Mouse (Mus musculus): ENCODE measurements at regions not wholly inside any gene's neighbourhood (a gene's known extent, or its start where the extent isn't known, plus 50 kb on each side); places are given as distances from the start of the nearest gene placed in this dataset.

GRCm38 (mm10) chr4:127819009-127819408 is 151.7 kb downstream of the CK137956 start:
- Histone ChIP-seq H3K36me3 (replicated peaks; ENCODE audit: insufficient read depth, low read length) (no peaks in the 10 kb centered on the region), H3K4me3 (ENCODE audit: low read depth, low read length) (no peak overlapping the region), H3K27ac (ENCODE audit: low read depth) (no peak overlapping the region), H3K4me1 (ENCODE audit: insufficient read depth) (no peaks in the 10 kb centered on the region), H3K27me3 (ENCODE audit: insufficient read depth, low read length) (no peaks in the 10 kb centered on the region), H3K4me2 (ENCODE audit: low read depth, low read length) (no peak overlapping the region), H3K9ac (replicated peaks) (no peak overlapping the region), H3K9me3 (ENCODE audit: low read length) (peaks cover 4% of the 10 kb centered on the region; the same call in 1 of the 2 replicates)
- 65% methylated on average over 5 of the region's 5 CpGs for WGBS (ENCODE audit: insufficient replicate concordance)
- no peak for DNase-seq
- no peak for ATAC-seq
- TF ChIP-seq EP300 (IDR thresholded peaks at IDR 0.05; ENCODE audit: low read depth): no peak
- TF ChIP-seq CTCF (IDR thresholded peaks at IDR 0.05; ENCODE audit: low read depth): no peak

DNA sequence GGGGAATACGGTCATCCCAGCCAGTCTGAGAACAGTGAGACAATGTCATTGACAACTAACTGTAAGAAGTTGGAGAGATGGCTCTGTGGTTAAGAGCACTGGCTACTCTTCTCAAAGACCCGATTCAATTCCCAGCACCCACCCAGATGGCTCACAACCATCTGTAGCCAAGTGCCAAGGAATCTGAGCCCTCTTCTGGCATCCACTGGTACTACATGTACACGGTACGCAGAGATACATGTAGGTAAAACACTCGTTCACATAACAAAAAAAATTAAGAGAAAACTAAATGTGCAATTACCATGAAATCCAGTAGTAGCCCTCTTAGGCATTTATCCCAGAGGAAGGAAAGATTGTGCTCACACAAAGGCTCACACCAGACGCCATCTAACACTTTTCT is 156.1 kb downstream of the CK137956 start:
- H3K4me3 ChIP-seq (ENCODE audit: low read depth, low read length): no peak overlapping the region
- H3K27ac ChIP-seq (ENCODE audit: low read depth): no peak overlapping the region
- no peaks in the 10 kb centered on the region for H3K36me3 ChIP-seq (replicated peaks; ENCODE audit: insufficient read depth, low read length)
- ATAC-seq: no peak
- peaks cover 2% of the 10 kb centered on the region; the same call in 1 of the 2 replicates for H3K9me3 ChIP-seq (ENCODE audit: low read length)
- no peak for TF ChIP-seq CTCF (IDR thresholded peaks at IDR 0.05; ENCODE audit: low read depth)
- TF ChIP-seq EP300 (IDR thresholded peaks at IDR 0.05; ENCODE audit: low read depth): no peak
- DNase-seq: no peak
- no peak overlapping the region for H3K9ac ChIP-seq (replicated peaks)
- H3K27me3 ChIP-seq (ENCODE audit: insufficient read depth, low read length): no peaks in the 10 kb centered on the region
- WGBS (ENCODE audit: insufficient replicate concordance): 87% methylated on average over 6 of the region's 6 CpGs
- no peak overlapping the region for H3K4me2 ChIP-seq (ENCODE audit: low read depth, low read length)
- no peaks in the 10 kb centered on the region for H3K4me1 ChIP-seq (ENCODE audit: insufficient read depth)

- ATAC-seq: no peak
- H3K4me2 ChIP-seq (ENCODE audit: low read depth, low read length): no peak overlapping the region
- no peak for DNase-seq
- H3K4me3 ChIP-seq (ENCODE audit: low read depth, low read length): no peak overlapping the region
- no peaks in the 10 kb centered on the region for H3K27me3 ChIP-seq (ENCODE audit: insufficient read depth, low read length)
- H3K9ac ChIP-seq (replicated peaks): no peak overlapping the region
- peaks cover 2% of the 10 kb centered on the region; the same call in 1 of the 2 replicates for H3K9me3 ChIP-seq (ENCODE audit: low read length)
- H3K27ac ChIP-seq (ENCODE audit: low read depth): no peak overlapping the region
- no peaks in the 10 kb centered on the region for H3K4me1 ChIP-seq (ENCODE audit: insufficient read depth)
- WGBS (ENCODE audit: insufficient replicate concordance): 62% methylated on average over 3 of the region's 3 CpGs
- TF ChIP-seq CTCF (IDR thresholded peaks at IDR 0.05; ENCODE audit: low read depth): no peak
- TF ChIP-seq EP300 (IDR thresholded peaks at IDR 0.05; ENCODE audit: low read depth): no peak
- no peaks in the 10 kb centered on the region for H3K36me3 ChIP-seq (replicated peaks; ENCODE audit: insufficient read depth, low read length)
Observed at GRCm38 (mm10) chr4:127812047-127812545, 158.7 kb downstream of the CK137956 start.

DNA sequence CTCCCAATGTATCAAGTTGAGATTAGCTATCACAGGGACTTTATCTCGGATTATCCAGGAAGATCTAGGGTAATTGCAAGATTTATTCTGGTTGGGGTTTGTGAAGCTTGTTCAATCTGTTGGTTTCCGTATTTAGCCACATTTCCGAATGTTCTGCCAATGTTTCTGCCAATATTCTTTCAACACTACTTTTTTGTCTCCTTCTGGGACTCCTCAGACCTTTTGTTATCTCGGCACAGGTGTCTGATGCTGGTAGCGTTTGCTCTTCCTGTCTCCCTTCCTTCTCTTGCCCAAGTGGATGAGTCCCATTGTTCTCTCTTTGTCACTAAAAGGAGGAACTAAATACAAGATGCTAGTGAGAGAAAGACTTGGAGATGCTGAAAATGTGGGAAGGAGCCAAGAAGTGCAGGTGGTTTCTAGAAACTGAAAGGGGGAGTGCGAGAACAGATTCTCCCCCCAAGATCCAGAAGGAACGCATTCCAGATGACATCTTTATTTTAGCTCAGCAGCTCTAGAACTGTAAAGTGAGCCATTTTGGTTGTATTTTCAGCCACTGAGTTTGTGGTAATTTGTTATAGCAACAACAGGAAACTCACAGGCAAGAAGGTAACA is 159.7 kb downstream of the CK137956 start:
- no peak for TF ChIP-seq EP300 (IDR thresholded peaks at IDR 0.05; ENCODE audit: low read depth)
- TF ChIP-seq CTCF (IDR thresholded peaks at IDR 0.05; ENCODE audit: low read depth): no peak
- H3K27me3 ChIP-seq (ENCODE audit: insufficient read depth, low read length): no peaks in the 10 kb centered on the region
- DNase-seq (no peak), ATAC-seq (no peak)
- H3K36me3 ChIP-seq (replicated peaks; ENCODE audit: insufficient read depth, low read length): no peaks in the 10 kb centered on the region
- no peaks in the 10 kb centered on the region for H3K4me1 ChIP-seq (ENCODE audit: insufficient read depth)
- WGBS (ENCODE audit: insufficient replicate concordance): 65% methylated on average over 7 of the region's 7 CpGs
- no peak overlapping the region for H3K4me2 ChIP-seq (ENCODE audit: low read depth, low read length)
- H3K9ac ChIP-seq (replicated peaks): no peak overlapping the region
- H3K27ac ChIP-seq (ENCODE audit: low read depth): no peak overlapping the region
- peaks cover 2% of the 10 kb centered on the region; the same call in 1 of the 2 replicates for H3K9me3 ChIP-seq (ENCODE audit: low read length)
- H3K4me3 ChIP-seq (ENCODE audit: low read depth, low read length): no peak overlapping the region

GRCm38 (mm10) chr4:127809006-127809405 is 161.7 kb downstream of the CK137956 start:
- no peak overlapping the region for H3K4me3 ChIP-seq (ENCODE audit: low read depth, low read length)
- no peak overlapping the region for H3K9ac ChIP-seq (replicated peaks)
- no peaks in the 10 kb centered on the region for H3K27me3 ChIP-seq (ENCODE audit: insufficient read depth, low read length)
- WGBS (ENCODE audit: insufficient replicate concordance): 63% methylated on average over 6 of the region's 6 CpGs
- TF ChIP-seq EP300 (IDR thresholded peaks at IDR 0.05; ENCODE audit: low read depth) (no peak), CTCF (IDR thresholded peaks at IDR 0.05; ENCODE audit: low read depth) (no peak)
- ATAC-seq (no peak), DNase-seq (no peak)
- H3K4me1 ChIP-seq (ENCODE audit: insufficient read depth): no peaks in the 10 kb centered on the region
- no peak overlapping the region for H3K27ac ChIP-seq (ENCODE audit: low read depth)
- no peaks in the 10 kb centered on the region for H3K36me3 ChIP-seq (replicated peaks; ENCODE audit: insufficient read depth, low read length)
- no peak overlapping the region for H3K4me2 ChIP-seq (ENCODE audit: low read depth, low read length)
- no peaks in the 10 kb centered on the region; the same call in 1 of the 2 replicates for H3K9me3 ChIP-seq (ENCODE audit: low read length)

DNA sequence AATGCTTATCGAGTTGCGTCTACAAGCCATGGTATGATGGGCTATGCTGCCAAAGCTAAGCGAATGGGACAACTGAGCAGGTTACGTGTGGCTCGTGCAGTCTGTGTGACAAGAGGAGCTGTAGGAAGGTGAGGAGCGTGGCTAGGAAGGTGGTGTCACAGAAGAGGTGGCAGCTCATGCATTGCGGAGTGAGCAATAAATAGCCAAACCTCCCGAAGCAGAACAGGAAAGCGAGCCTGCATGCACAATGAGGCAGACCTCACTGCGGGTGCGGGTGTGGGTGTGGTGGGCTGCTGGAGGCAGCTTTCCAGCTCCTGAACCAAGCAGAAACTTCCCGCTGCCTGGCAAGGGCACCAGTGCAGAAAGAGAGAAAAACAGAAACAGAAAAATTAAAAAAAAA is 181.5 kb downstream of the CK137956 start:
- DNase-seq: no peak
- Histone ChIP-seq H3K27me3 (ENCODE audit: insufficient read depth, low read length) (no peaks in the 10 kb centered on the region), H3K27ac (ENCODE audit: low read depth) (no peak overlapping the region), H3K9me3 (ENCODE audit: low read length) (no peaks in the 10 kb centered on the region), H3K4me2 (ENCODE audit: low read depth, low read length) (no peak overlapping the region), H3K36me3 (replicated peaks; ENCODE audit: insufficient read depth, low read length) (no peaks in the 10 kb centered on the region), H3K4me1 (ENCODE audit: insufficient read depth) (no peaks in the 10 kb centered on the region), H3K4me3 (ENCODE audit: low read depth, low read length) (no peak overlapping the region), H3K9ac (replicated peaks) (no peak overlapping the region)
- ATAC-seq: no peak
- 70% methylated on average over 12 of the region's 12 CpGs for WGBS (ENCODE audit: insufficient replicate concordance)
- TF ChIP-seq CTCF (IDR thresholded peaks at IDR 0.05; ENCODE audit: low read depth): no peak
- no peak for TF ChIP-seq EP300 (IDR thresholded peaks at IDR 0.05; ENCODE audit: low read depth)
